ENCODE assay signal across 9 mouse cellular contexts in the genomic region with DNA sequence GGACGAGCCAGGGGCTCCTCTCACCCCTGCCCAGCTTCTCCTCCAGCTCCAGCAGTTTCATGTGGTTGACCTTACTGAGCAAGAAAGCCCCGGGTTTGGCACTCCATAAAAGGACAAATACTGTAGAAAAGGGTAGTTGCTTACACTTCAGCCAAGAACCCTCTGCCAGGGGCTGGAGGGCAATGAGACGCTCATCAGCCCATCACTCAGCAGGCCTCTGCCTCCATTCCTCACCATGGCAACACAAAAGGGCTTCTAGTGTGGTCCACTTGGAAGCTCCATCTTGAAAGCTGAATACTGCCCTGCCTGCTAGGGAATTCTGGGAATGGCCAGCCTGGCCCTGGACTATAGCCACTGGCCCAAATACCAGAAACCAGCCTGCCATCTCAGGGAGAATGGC. TPM values are rescaled to one million over a fixed set of nuclear protein-coding genes. Genes with fewer than 3 reads are reported as not detected.
DNase-seq lines count a peak whose midpoint lies in the region; ATAC-seq lines count a peak whose summit lies in the region.
"Had no signal": no experiment of that assay in that cellular context is flagged by ENCODE, and none has a peak within 500 bp of the region (broad histone marks: within the 10 kb centered on the region; RNA-seq: fewer than 3 reads in every experiment).

No protein-coding gene starts in this region.

- peaks cover 25% of the 10 kb centered on the region for H3K4me1 ChIP-seq in stomach, embryonic 16.5 days (ENCODE audit: control insufficient read depth, insufficient read depth, low read length)

- ATAC-seq in stomach, embryonic 16.5 days (ENCODE audit: insufficient read depth, low FRiP score): 0 out of 2 replicates have a peak, but pooled peaks have one; percentile 11

- DNase-seq in right cerebral cortex, adult 18-20 months: peak; percentile 63
- DNase-seq in right cerebral cortex, postnatal 14 days: no peak
- peak; percentile 56 to 61 for DNase-seq in frontal cortex, adult 2 months (ENCODE audit: extremely low spot score in 1 of 2, low spot score in 1 of 2)
- peak; percentile 27 to 67 for DNase-seq in left cerebral cortex, postnatal 10 days (ENCODE audit: extremely low spot score in 1 of 2, low spot score in 2 of 2)
- DNase-seq in thymus, postnatal 14 days: no peak
- DNase-seq in yolk sac, embryonic 10.5 days (ENCODE audit: low spot score): no peak
- no peak for DNase-seq in adrenal gland, postnatal 14 days

- H3K9ac ChIP-seq in stomach, embryonic 16.5 days (ENCODE audit: low read length): 0 out of 2 replicates have a peak overlapping the region, but pooled peaks have one; percentile 31
- H3K9ac ChIP-seq: liver, embryonic 14.5 days had no signal

- H3K4me2 ChIP-seq in stomach, embryonic 16.5 days (ENCODE audit: low read depth, low read length): peak overlapping the region; percentile 10; the same call in 1 of the 2 replicates

- peak overlapping the region; percentile 69 for H3K27ac ChIP-seq in stomach, embryonic 16.5 days (ENCODE audit: low read length)
- H3K27ac ChIP-seq: liver, embryonic 14.5 days had no signal

- H3K36me3 ChIP-seq in stomach, embryonic 16.5 days (ENCODE audit: control insufficient read depth, insufficient read depth, low read length): no peaks in the 10 kb centered on the region

- no peaks in the 10 kb centered on the region for H3K9me3 ChIP-seq in stomach, embryonic 16.5 days (replicated peaks; ENCODE audit: control insufficient read depth, low read length)

- H3K27me3 ChIP-seq in stomach, embryonic 16.5 days (ENCODE audit: control insufficient read depth, insufficient read depth, low read length): no peaks in the 10 kb centered on the region

- intact Hi-C loops in left cerebral cortex, postnatal 10 days (cut with DNase I): no loop called here

- 18% methylated on average over 3 of the region's 3 CpGs for WGBS in stomach, embryonic 16.5 days

- H3K4me3 ChIP-seq in stomach, embryonic 16.5 days (replicated peaks; ENCODE audit: low read length): no peak overlapping the region

RNA-seq across cellular contexts. Expression of a gene that starts 49.3 kb away (rescaled TPM):
- 40.3 and 43.6 TPM in 2 replicates for polyA plus RNA-seq in frontal cortex, adult 2 months (2012; rRNA removed)
- 10 to 100 TPM; 54.7 to 61.1 TPM for total RNA-seq in left cerebral cortex, postnatal 10 days (2021)
- polyA plus RNA-seq in stomach, embryonic 16.5 days (2015; fragmentation: Nextera tagmentation; extraction: Ambion mirVana): 14.8 and 15.6 TPM in 2 replicates
- total RNA-seq in adrenal gland, postnatal 14 days (2021): 11.3 and 14.6 TPM in 2 replicates

Comparison
In these comparisons a context has a peak if more than half of its experiments do, and no peak if none do; other contexts are left out.
1. DNase-seq: peak in right cerebral cortex, adult 18-20 months (single experiment), frontal cortex, adult 2 months (2 of 2) and left cerebral cortex, postnatal 10 days (2 of 2); none in right cerebral cortex, postnatal 14 days (single experiment), thymus, postnatal 14 days (single experiment), yolk sac, embryonic 10.5 days (single experiment) and adrenal gland, postnatal 14 days (single experiment).